Mouse (Mus musculus) myocyte (in vitro differentiated cells): ENCODE measurements around the gene Mfsd4b1. TPM values are rescaled to one million over a fixed set of nuclear protein-coding genes. Genes with fewer than 3 reads are reported as not detected.

Experiments used
- H3K27me3 ChIP-seq: one replicate; pipeline ENCODE4 v1.6.1; 2011; ENCODE audit not compliant: control insufficient read depth, insufficient read depth, insufficient read length
- H3K36me3 ChIP-seq: one replicate; pipeline ENCODE4 v1.6.1; 2011; ENCODE audit not compliant: control insufficient read depth, insufficient read depth
- H3K4me2 ChIP-seq: one replicate; pipeline ENCODE4 v1.6.1; 2011; ENCODE audit warnings: low read depth, control low read depth
- H3K4me3 ChIP-seq: one replicate; pipeline ENCODE4 v1.5.1; 2011; ENCODE audit warnings: mild to moderate bottlenecking, control low read depth, moderate library complexity
- H3K79me2 ChIP-seq: one replicate; pipeline ENCODE4 v1.6.1; 2011; ENCODE audit not compliant: control insufficient read depth, insufficient read depth
- H3ac ChIP-seq: one replicate; pipeline ENCODE4 v1.6.1; 2011; ENCODE audit not compliant: control insufficient read depth, insufficient read length
- CEBPB ChIP-seq: IDR thresholded peaks from 2 replicates; pipeline ENCODE4 v1.6.1; 2011; ENCODE audit warnings: mild to moderate bottlenecking, moderate library complexity; ENCODE audit not compliant: poor library complexity, insufficient read depth, severe bottlenecking
- E2F4 ChIP-seq: IDR thresholded peaks from one replicate; pipeline ENCODE4 v1.6.1; 2011; ENCODE audit warnings: mild to moderate bottlenecking, control low read depth, moderate library complexity; ENCODE audit not compliant: insufficient read depth
- MAX ChIP-seq: IDR thresholded peaks from one replicate; pipeline ENCODE4 v1.6.1; 2011; ENCODE audit warnings: low read depth, mild to moderate bottlenecking, control low read depth
- MYOD1 ChIP-seq, 3 experiments: IDR thresholded peaks; one replicate each; pipeline ENCODE4 v1.6.1; 2011; ENCODE audit warnings: control low read depth in 2 of 3, low read depth in 2 of 3, mild to moderate bottlenecking in 2 of 3, moderate library complexity in 1 of 3; ENCODE audit not compliant: insufficient read length in 2 of 3, control insufficient read depth in 1 of 3
- MYOG ChIP-seq, 3 experiments: IDR thresholded peaks; one replicate each; pipeline ENCODE4 v1.6.1; 2011; ENCODE audit warnings: control low read depth in 2 of 3, low read depth in 2 of 3, mild to moderate bottlenecking in 2 of 3; ENCODE audit not compliant: insufficient read length in 2 of 3, control insufficient read depth in 1 of 3, insufficient read depth in 1 of 3
- POLR2A ChIP-seq: IDR thresholded peaks from one replicate; pipeline ENCODE4 v1.6.1; 2011; ENCODE audit warnings: low read depth, mild to moderate bottlenecking, control low read depth, moderate library complexity; ENCODE audit not compliant: insufficient read length
- POLR2AphosphoS2 ChIP-seq: IDR thresholded peaks from one replicate; pipeline ENCODE4 v1.6.1; 2011; ENCODE audit warnings: low read depth, control low read depth; ENCODE audit not compliant: insufficient read length
- REST ChIP-seq: IDR thresholded peaks from one replicate; pipeline ENCODE4 v1.6.1; 2011; ENCODE audit warnings: mild to moderate bottlenecking, control low read depth, moderate library complexity; ENCODE audit not compliant: insufficient read depth, insufficient read length
- SRF ChIP-seq: IDR thresholded peaks from one replicate; pipeline ENCODE4 v1.6.1; 2011; ENCODE audit warnings: low read depth; ENCODE audit not compliant: control insufficient read depth, insufficient read length
- TCF12 ChIP-seq: IDR thresholded peaks from one replicate; pipeline ENCODE4 v1.6.1; 2011; ENCODE audit warnings: mild to moderate bottlenecking, control low read depth; ENCODE audit not compliant: poor library complexity, insufficient read depth, severe bottlenecking
- TCF3 ChIP-seq: IDR thresholded peaks from one replicate; pipeline ENCODE4 v1.6.1; 2011; ENCODE audit warnings: low read depth, control low read depth; ENCODE audit not compliant: insufficient read length
- USF1 ChIP-seq: IDR thresholded peaks from one replicate; pipeline ENCODE4 v1.6.1; 2011; ENCODE audit warnings: low read depth, mild to moderate bottlenecking, control low read depth, moderate library complexity
- polyA plus RNA-seq: library from polyadenylated mRNA; unstranded; fragments of >200 nt; fragmentation: generic; extraction: Trizol; gene quantifications from one replicate; pipeline ENCODE4 v1.2.1, GENCODE M21; 2012; ENCODE audit warnings: missing spikeins

Gene Mfsd4b1
- polyA plus RNA-seq, 1 experiment = 0.11 TPM

GRCm38 (mm10) chr10:39978231-39978630 lies 46.8 kb downstream of the Mfsd4b1 start:
- TF ChIP-seq CEBPB (no peak), E2F4 (no peak), SRF (no peak), MYOG (IDR thresholded peaks at IDR 0.05; ENCODE audit: control insufficient read depth in 1 of 3, insufficient read depth in 1 of 3, insufficient read length in 2 of 3, low read depth in 2 of 3) (no peak), MYOD1 (IDR thresholded peaks at IDR 0.05; ENCODE audit: control insufficient read depth in 1 of 3, insufficient read length in 2 of 3, low read depth in 2 of 3) (no peak), POLR2AphosphoS2 (no peak), MAX (no peak), TCF3 (no peak), REST (no peak), USF1 (no peak), POLR2A (no peak), TCF12 (no peak)
- Histone ChIP-seq H3K4me2 (no peak overlapping the region), H3K27me3 (no peaks in the 10 kb centered on the region), H3K79me2 (no peaks in the 10 kb centered on the region), H3ac (no peak overlapping the region), H3K4me3 (no peak overlapping the region), H3K36me3 (no peaks in the 10 kb centered on the region)

DNA sequence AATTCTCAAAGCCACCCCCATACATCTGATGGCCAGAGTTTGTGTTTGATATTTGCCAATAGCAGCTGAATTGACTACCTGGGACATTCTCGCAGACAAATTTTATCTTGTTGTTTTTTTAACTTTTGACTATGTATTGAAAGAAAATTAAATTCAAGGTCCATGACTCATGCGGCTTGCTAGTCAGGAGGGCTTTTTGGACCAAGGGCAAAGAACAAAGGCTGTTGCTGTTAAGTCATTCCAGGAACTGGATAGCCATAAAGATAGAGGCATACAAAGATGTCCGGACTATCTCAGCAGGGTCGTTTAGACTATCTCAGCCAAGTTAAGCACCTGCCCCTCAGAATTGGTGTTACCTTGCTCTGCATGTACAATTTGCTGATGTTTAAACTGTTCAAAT lies 47.7 kb downstream of the Mfsd4b1 start:
- Histone ChIP-seq H3K4me2 (no peak overlapping the region), H3K79me2 (no peaks in the 10 kb centered on the region), H3ac (no peak overlapping the region), H3K36me3 (no peaks in the 10 kb centered on the region), H3K4me3 (no peak overlapping the region), H3K27me3 (no peaks in the 10 kb centered on the region)
- TF ChIP-seq E2F4 (no peak), TCF3 (no peak), SRF (no peak), MAX (no peak), CEBPB (no peak), MYOD1 (IDR thresholded peaks at IDR 0.05; ENCODE audit: control insufficient read depth in 1 of 3, insufficient read length in 2 of 3, low read depth in 2 of 3) (no peak), POLR2A (no peak), TCF12 (no peak), POLR2AphosphoS2 (no peak), USF1 (no peak), REST (no peak), MYOG (IDR thresholded peaks at IDR 0.05; ENCODE audit: control insufficient read depth in 1 of 3, insufficient read depth in 1 of 3, insufficient read length in 2 of 3, low read depth in 2 of 3) (no peak)

DNA sequence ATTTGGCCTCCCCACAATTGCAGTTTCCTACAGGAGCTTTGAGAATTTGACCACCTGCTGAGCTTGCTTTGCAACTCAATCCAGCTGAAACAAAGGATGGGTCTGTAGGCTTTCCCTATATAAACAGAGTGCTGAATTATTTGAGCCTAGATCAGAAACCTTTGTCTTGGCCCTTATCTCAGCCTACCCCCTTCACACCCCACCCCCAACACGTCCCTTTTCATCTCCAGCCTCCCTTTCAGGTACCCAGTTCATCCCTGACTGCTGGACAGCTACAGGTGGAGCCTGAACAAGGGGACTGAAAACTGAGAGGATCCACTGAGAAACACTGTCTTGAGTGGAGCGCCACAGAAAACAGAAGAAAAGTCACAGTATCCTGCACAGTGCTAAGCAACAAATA lies 49.3 kb downstream of the Mfsd4b1 start:
- no peaks in the 10 kb centered on the region for H3K36me3 ChIP-seq
- H3K4me2 ChIP-seq = no peak overlapping the region
- H3K27me3 ChIP-seq = no peaks in the 10 kb centered on the region
- no peak for TF ChIP-seq POLR2A
- TF ChIP-seq MYOG (IDR thresholded peaks at IDR 0.05; ENCODE audit: control insufficient read depth in 1 of 3, insufficient read depth in 1 of 3, insufficient read length in 2 of 3, low read depth in 2 of 3) = no peak
- no peak for TF ChIP-seq USF1
- TF ChIP-seq REST = no peak
- H3ac ChIP-seq = no peak overlapping the region
- H3K79me2 ChIP-seq = no peaks in the 10 kb centered on the region
- H3K4me3 ChIP-seq = no peak overlapping the region

- TF ChIP-seq POLR2AphosphoS2 = no peak
- no peak for TF ChIP-seq USF1
Measured at GRCm38 (mm10) chr10:39974982-39975381, 50.1 kb downstream of the Mfsd4b1 start.

DNA sequence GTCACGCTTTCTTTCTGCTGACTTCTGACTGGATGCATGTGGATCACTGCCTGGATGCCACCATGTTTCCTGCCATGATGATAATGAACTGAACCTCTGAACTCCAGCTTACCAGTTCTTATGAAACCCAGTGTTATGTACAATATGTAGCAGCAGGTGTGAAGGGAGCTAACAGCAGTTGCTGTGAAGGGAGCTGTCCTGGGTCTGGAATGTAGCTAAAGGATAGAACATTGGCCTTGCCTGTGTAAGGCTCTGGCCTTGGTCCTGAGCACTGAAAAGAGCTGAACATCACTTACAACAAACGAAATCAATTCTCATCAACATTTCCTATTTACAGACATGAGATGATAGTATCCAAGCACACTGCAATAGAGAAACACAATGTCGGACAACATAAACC lies 57.6 kb downstream of the Mfsd4b1 start:
- Histone ChIP-seq H3K36me3 (no peaks in the 10 kb centered on the region), H3K27me3 (no peaks in the 10 kb centered on the region), H3K79me2 (no peaks in the 10 kb centered on the region), H3K4me2 (no peak overlapping the region), H3ac (no peak overlapping the region), H3K4me3 (no peak overlapping the region)
- TF ChIP-seq SRF = no peak
- TF ChIP-seq MAX = peak; percentile 82
- TF ChIP-seq TCF12 = no peak
- no peak for TF ChIP-seq TCF3
- TF ChIP-seq POLR2AphosphoS2 = no peak
- no peak for TF ChIP-seq CEBPB
- no peak for TF ChIP-seq E2F4
- no peak for TF ChIP-seq POLR2A
- peak in 2 of 3 experiments; percentile 49 to 69 for TF ChIP-seq MYOG (IDR thresholded peaks at IDR 0.05; ENCODE audit: control insufficient read depth in 1 of 3, insufficient read depth in 1 of 3, insufficient read length in 2 of 3, low read depth in 2 of 3)
- peak; percentile 89 for TF ChIP-seq REST
- TF ChIP-seq USF1 = no peak
- peak; percentile 44 to 70 (median 61) for TF ChIP-seq MYOD1 (IDR thresholded peaks at IDR 0.05; ENCODE audit: control insufficient read depth in 1 of 3, insufficient read length in 2 of 3, low read depth in 2 of 3)

More at GRCm38 (mm10) chr10:39974982-39975381, 50.1 kb downstream of the Mfsd4b1 start:
- H3K36me3 ChIP-seq = no peaks in the 10 kb centered on the region
- H3ac ChIP-seq = no peak overlapping the region
- H3K4me2 ChIP-seq = peak overlapping the region; percentile 47
- H3K79me2 ChIP-seq = no peaks in the 10 kb centered on the region
- no peak overlapping the region for H3K4me3 ChIP-seq
- H3K27me3 ChIP-seq = no peaks in the 10 kb centered on the region
